10 mouse cellular contexts compared by ENCODE assay signal in genomic region chr15:102099260-102099659, GRCm38 (mm10). TPM values are rescaled to one million over a fixed set of nuclear protein-coding genes. Genes with fewer than 3 reads are reported as not detected.
DNase-seq lines count a peak whose midpoint lies in the region; ATAC-seq and TF ChIP-seq lines count a peak whose summit lies in the region.
"Had no signal": no experiment of that assay in that cellular context is flagged by ENCODE, and none has a peak within 500 bp of the region (broad histone marks: within the 10 kb centered on the region; RNA-seq: fewer than 3 reads in every experiment).

No protein-coding gene starts in this region.

- intact Hi-C loops in heart, postnatal 36 days (cut with DNase I), result no loop called here

- H3K4me1 ChIP-seq in midbrain, embryonic 10.5 days, result peaks cover 64% of the 10 kb centered on the region
- peaks cover 6% of the 10 kb centered on the region; the same call in 1 of the 2 replicates for H3K4me1 ChIP-seq in midbrain, postnatal 0 days (ENCODE audit: insufficient read depth, low read length)
- H3K4me1 ChIP-seq in intestine, embryonic 15.5 days (replicated peaks), result peaks cover 57% of the 10 kb centered on the region
- H3K4me1 ChIP-seq in stomach, embryonic 16.5 days (ENCODE audit: control insufficient read depth, insufficient read depth, low read length), result peaks cover 61% of the 10 kb centered on the region

- H3K27ac ChIP-seq in midbrain, embryonic 10.5 days (replicated peaks), result no peak overlapping the region
- H3K27ac ChIP-seq in midbrain, postnatal 0 days (ENCODE audit: low read depth, low read length), result no peak overlapping the region
- H3K27ac ChIP-seq in intestine, embryonic 15.5 days, result peak overlapping the region; percentile 97
- peak overlapping the region; percentile 98 for H3K27ac ChIP-seq in stomach, embryonic 16.5 days (ENCODE audit: low read length)

- H3K9ac ChIP-seq in midbrain, postnatal 0 days (replicated peaks; ENCODE audit: low read length, poor library complexity, severe bottlenecking), result no peak overlapping the region
- peak overlapping the region; percentile 82 for H3K9ac ChIP-seq in intestine, embryonic 15.5 days
- H3K9ac ChIP-seq in stomach, embryonic 16.5 days (ENCODE audit: low read length), result peak overlapping the region; percentile 87

- DNase-seq in heart, adult 11 months, result peak; percentile 95
- no peak for DNase-seq in heart, postnatal 36 days
- DNase-seq in midbrain, embryonic 10.5 days (ENCODE audit: low spot score), result no peak
- no peak for DNase-seq in midbrain, postnatal 0 days (ENCODE audit: low spot score)
- no peak for DNase-seq in thymus, postnatal 36 days
- DNase-seq in layer of hippocampus, postnatal 25 days (ENCODE audit: extremely low spot score in 1 of 2, low spot score in 1 of 2), result no peak
- DNase-seq: thymus, postnatal 4 days had no signal

- no peak for TF ChIP-seq CTCF in midbrain, postnatal 0 days (IDR thresholded peaks at IDR 0.05)

- H3K27me3 ChIP-seq in midbrain, embryonic 10.5 days (ENCODE audit: low read depth, poor library complexity, severe bottlenecking), result peaks cover 68% of the 10 kb centered on the region
- peaks cover 5% of the 10 kb centered on the region; the same call in 1 of the 2 replicates for H3K27me3 ChIP-seq in midbrain, postnatal 0 days (ENCODE audit: insufficient read depth, low read length)
- H3K27me3 ChIP-seq in intestine, embryonic 15.5 days (replicated peaks), result no peaks in the 10 kb centered on the region
- no peaks in the 10 kb centered on the region for H3K27me3 ChIP-seq in stomach, embryonic 16.5 days (ENCODE audit: control insufficient read depth, insufficient read depth, low read length)

- 57% methylated on average over 5 of the region's 5 CpGs for WGBS in midbrain, embryonic 10.5 days
- 60% methylated on average over 5 of the region's 5 CpGs for WGBS in midbrain, postnatal 0 days
- 42% methylated on average over 5 of the region's 5 CpGs for WGBS in intestine, embryonic 15.5 days
- 39% methylated on average over 5 of the region's 5 CpGs for WGBS in stomach, embryonic 16.5 days

- H3K36me3 ChIP-seq in midbrain, embryonic 10.5 days, result peaks cover 42% of the 10 kb centered on the region
- peaks cover 17% of the 10 kb centered on the region for H3K36me3 ChIP-seq in midbrain, postnatal 0 days (ENCODE audit: insufficient read depth, low read length)
- peaks cover 22% of the 10 kb centered on the region for H3K36me3 ChIP-seq in intestine, embryonic 15.5 days
- peaks cover 17% of the 10 kb centered on the region for H3K36me3 ChIP-seq in stomach, embryonic 16.5 days (ENCODE audit: control insufficient read depth, insufficient read depth, low read length)

- H3K4me3 ChIP-seq in midbrain, embryonic 10.5 days, result peak overlapping the region; percentile 63; the same call in 1 of the 2 replicates
- no peak overlapping the region for H3K4me3 ChIP-seq in midbrain, postnatal 0 days (ENCODE audit: low read depth, low read length)
- H3K4me3 ChIP-seq in intestine, embryonic 15.5 days (replicated peaks), result peak overlapping the region; percentile 66
- peak overlapping the region; percentile 64 for H3K4me3 ChIP-seq in stomach, embryonic 16.5 days (replicated peaks; ENCODE audit: low read length)

- no peak for ATAC-seq in midbrain, postnatal 0 days (ENCODE audit: low FRiP score)
- no peak for ATAC-seq in intestine, embryonic 15.5 days
- no peak for ATAC-seq in stomach, embryonic 16.5 days (ENCODE audit: insufficient read depth, low FRiP score)

- no peak overlapping the region for H3K4me2 ChIP-seq in midbrain, postnatal 0 days (ENCODE audit: low read depth, low read length, poor library complexity, severe bottlenecking)
- peak overlapping the region; percentile 91 for H3K4me2 ChIP-seq in intestine, embryonic 15.5 days (replicated peaks)
- peak overlapping the region; percentile 69 for H3K4me2 ChIP-seq in stomach, embryonic 16.5 days (ENCODE audit: low read depth, low read length)

- no peaks in the 10 kb centered on the region for H3K9me3 ChIP-seq in midbrain, embryonic 10.5 days (replicated peaks)
- no peaks in the 10 kb centered on the region for H3K9me3 ChIP-seq in midbrain, postnatal 0 days (ENCODE audit: low read length)
- H3K9me3 ChIP-seq in intestine, embryonic 15.5 days, result no peaks in the 10 kb centered on the region
- H3K9me3 ChIP-seq in stomach, embryonic 16.5 days (replicated peaks; ENCODE audit: control insufficient read depth, low read length), result no peaks in the 10 kb centered on the region

RNA-seq across cellular contexts. Expression of gene Tns2, which starts 1.0 kb away (rescaled TPM):
- total RNA-seq in heart, postnatal 36 days (2021), result 100 to 1,000 TPM; 128 to 129 TPM
- polyA plus RNA-seq in midbrain, embryonic 10.5 days (2016; fragmentation: Nextera tagmentation; extraction: Ambion mirVana), result 8.9 and 9.4 TPM in 2 replicates
- 18.1 and 20.4 TPM in 2 replicates for total RNA-seq in midbrain, postnatal 0 days (2014; rRNA removed)
- polyA plus RNA-seq in midbrain, postnatal 0 days (2015; fragmentation: Nextera tagmentation; extraction: Ambion mirVana), result 5.1 and 6.3 TPM in 2 replicates
- 28.2 and 31.8 TPM in 2 replicates for polyA plus RNA-seq in intestine, embryonic 15.5 days (2015; fragmentation: Nextera tagmentation; extraction: Ambion mirVana)
- polyA plus RNA-seq in stomach, embryonic 16.5 days (2015; fragmentation: Nextera tagmentation; extraction: Ambion mirVana), result 41.2 and 43.0 TPM in 2 replicates
- 10 to 100 TPM; 13.3 to 15.0 TPM for total RNA-seq in layer of hippocampus, postnatal 25 days (2021)

RNA-seq across cellular contexts. Expression of gene Eif4b, which starts 25.7 kb away (rescaled TPM):
- total RNA-seq in heart, postnatal 36 days (2021), result 100 to 1,000 TPM; 149 to 165 TPM
- polyA plus RNA-seq in midbrain, embryonic 10.5 days (2016; fragmentation: Nextera tagmentation; extraction: Ambion mirVana), result 113 and 125 TPM in 2 replicates
- 161 and 169 TPM in 2 replicates for total RNA-seq in midbrain, postnatal 0 days (2014; rRNA removed)
- 65.8 and 68.2 TPM in 2 replicates for polyA plus RNA-seq in midbrain, postnatal 0 days (2015; fragmentation: Nextera tagmentation; extraction: Ambion mirVana)
- 122 and 124 TPM in 2 replicates for polyA plus RNA-seq in intestine, embryonic 15.5 days (2015; fragmentation: Nextera tagmentation; extraction: Ambion mirVana)
- 108 and 122 TPM in 2 replicates for polyA plus RNA-seq in stomach, embryonic 16.5 days (2015; fragmentation: Nextera tagmentation; extraction: Ambion mirVana)
- 100 to 1,000 TPM; 182 to 188 TPM for total RNA-seq in layer of hippocampus, postnatal 25 days (2021)

RNA-seq across cellular contexts. Expression of gene Spryd3, which starts 36.8 kb away (rescaled TPM):
- total RNA-seq in heart, postnatal 36 days (2021), result 10 to 100 TPM; 14.8 to 14.9 TPM
- 13.7 and 15.5 TPM in 2 replicates for polyA plus RNA-seq in midbrain, embryonic 10.5 days (2016; fragmentation: Nextera tagmentation; extraction: Ambion mirVana)
- total RNA-seq in midbrain, postnatal 0 days (2014; rRNA removed), result 120 and 134 TPM in 2 replicates
- polyA plus RNA-seq in midbrain, postnatal 0 days (2015; fragmentation: Nextera tagmentation; extraction: Ambion mirVana), result 118 and 120 TPM in 2 replicates
- 20.7 and 24.3 TPM in 2 replicates for polyA plus RNA-seq in intestine, embryonic 15.5 days (2015; fragmentation: Nextera tagmentation; extraction: Ambion mirVana)
- polyA plus RNA-seq in stomach, embryonic 16.5 days (2015; fragmentation: Nextera tagmentation; extraction: Ambion mirVana), result 29.2 and 35.0 TPM in 2 replicates
- 100 to 1,000 TPM; 149 to 154 TPM for total RNA-seq in layer of hippocampus, postnatal 25 days (2021)

RNA-seq across cellular contexts. Expression of gene Igfbp6, which starts 44.9 kb away (rescaled TPM):
- 10 to 100 TPM; 31.4 to 40.9 TPM for total RNA-seq in heart, postnatal 36 days (2021)
- 0.32 and 0.38 TPM in 2 replicates for polyA plus RNA-seq in midbrain, embryonic 10.5 days (2016; fragmentation: Nextera tagmentation; extraction: Ambion mirVana)
- 11.9 and 13.6 TPM in 2 replicates for total RNA-seq in midbrain, postnatal 0 days (2014; rRNA removed)
- polyA plus RNA-seq in midbrain, postnatal 0 days (2015; fragmentation: Nextera tagmentation; extraction: Ambion mirVana), result 9.9 and 12.7 TPM in 2 replicates
- polyA plus RNA-seq in intestine, embryonic 15.5 days (2015; fragmentation: Nextera tagmentation; extraction: Ambion mirVana), result 10.9 and 12.7 TPM in 2 replicates
- 18.5 and 21.2 TPM in 2 replicates for polyA plus RNA-seq in stomach, embryonic 16.5 days (2015; fragmentation: Nextera tagmentation; extraction: Ambion mirVana)
- total RNA-seq in layer of hippocampus, postnatal 25 days (2021), result 10 to 100 TPM in 1 of 2 experiments, 1 to 10 TPM in 1; 8.0 to 11.1 TPM

RNA-seq across cellular contexts. Expression of gene Soat2, which starts 51.1 kb away (rescaled TPM):
- not detected for total RNA-seq in heart, postnatal 36 days (2021)
- polyA plus RNA-seq in midbrain, embryonic 10.5 days (2016; fragmentation: Nextera tagmentation; extraction: Ambion mirVana), result 0.14 and 0.20 TPM in 2 replicates
- total RNA-seq in midbrain, postnatal 0 days (2014; rRNA removed), result 0.61 TPM in 1 of 2 replicates, not detected in the other
- 0.06 and 0.12 TPM in 2 replicates for polyA plus RNA-seq in midbrain, postnatal 0 days (2015; fragmentation: Nextera tagmentation; extraction: Ambion mirVana)
- polyA plus RNA-seq in intestine, embryonic 15.5 days (2015; fragmentation: Nextera tagmentation; extraction: Ambion mirVana), result 12.0 and 14.3 TPM in 2 replicates
- 5.4 and 6.2 TPM in 2 replicates for polyA plus RNA-seq in stomach, embryonic 16.5 days (2015; fragmentation: Nextera tagmentation; extraction: Ambion mirVana)
- not detected for total RNA-seq in layer of hippocampus, postnatal 25 days (2021)
- polyA plus RNA-seq: cerebellum, adult 2 months had no signal

Comparison
In these comparisons a context has a peak if more than half of its experiments do, and no peak if none do; other contexts are left out.
1. H3K27ac ChIP-seq: peak in intestine, embryonic 15.5 days (single experiment) and stomach, embryonic 16.5 days (single experiment); none in midbrain, embryonic 10.5 days (single experiment) and midbrain, postnatal 0 days (single experiment).